Mouse (Mus musculus) liver, embryonic 14.5 days (tissue): ENCODE data around the gene Baz2b.
A peak's percentile ranks its signal among the peaks of the same experiment; 100 is the strongest.

ENCODE experiments used
- CTCF ChIP-seq: IDR thresholded peaks from 2 replicates; pipeline ENCODE4 v1.5.1; 2016; ENCODE audit warnings: antibody characterized with exemption, low read depth, control low read depth
- EP300 ChIP-seq: IDR thresholded peaks from 2 replicates; pipeline ENCODE4 v1.6.1; 2016; ENCODE audit warnings: antibody characterized with exemption, low read depth

DNA sequence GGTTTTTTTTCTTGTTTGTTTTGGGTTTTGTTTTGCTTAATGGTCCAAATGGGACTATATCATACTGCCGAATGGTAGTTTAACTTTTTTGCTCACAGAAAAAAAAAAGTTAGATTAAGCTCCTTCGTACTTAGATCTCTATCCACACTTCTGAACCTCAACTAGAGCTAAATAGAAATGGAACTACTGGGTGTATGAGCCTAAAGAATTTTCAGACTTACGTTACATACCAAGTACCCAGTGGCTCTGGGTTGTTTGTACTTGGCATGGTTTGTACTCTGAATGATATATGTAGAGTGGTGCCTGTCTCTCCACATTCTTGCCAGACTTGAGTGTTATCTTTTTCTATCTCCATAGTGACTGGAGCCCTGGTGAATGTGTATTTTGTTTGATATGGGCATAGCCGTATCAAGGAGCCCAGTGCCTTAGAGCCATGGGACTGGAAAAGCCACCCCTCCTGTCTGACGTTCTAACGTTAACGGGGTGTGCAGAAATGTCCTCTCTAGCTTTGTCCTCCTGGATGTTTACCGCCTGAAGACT is 326.8 kb downstream of the Baz2b start:
- TF ChIP-seq CTCF (no peak), EP300 (peak; percentile 32; the same call in 1 of the 2 replicates)
